Mouse (Mus musculus) stomach, postnatal 0 days (tissue): ENCODE data around the gene Il10. TPM values are rescaled to one million over a fixed set of nuclear protein-coding genes. Genes with fewer than 3 reads are reported as not detected.

Experiments used
- ATAC-seq: fragments of 200-750 bp; cut with Nextera tagmentation; 2 replicates; pipeline ENCODE4 v1.8.0; 2017; ENCODE audit not compliant: low FRiP score, low TSS enrichment
- DNase-seq: peaks from one replicate; pipeline ENCODE4 v3.0.0-alpha.2; 2016; ENCODE audit warnings: low spot score
- H3K27ac ChIP-seq: fragments of 300-500 bp; sonication (generic); replicated peaks from 2 replicates; pipeline ENCODE4 v1.5.1; 2014; ENCODE audit warnings: mild to moderate bottlenecking, control low read depth
- H3K27me3 ChIP-seq: fragments of 300-500 bp; sonication (generic); 2 replicates; pipeline ENCODE4 v1.6.1; 2014; ENCODE audit warnings: low read length; ENCODE audit not compliant: control insufficient read depth, insufficient read depth
- H3K36me3 ChIP-seq: fragments of 300-500 bp; sonication (generic); 2 replicates; pipeline ENCODE4 v1.6.1; 2014; ENCODE audit warnings: low read length, mixed read lengths; ENCODE audit not compliant: control insufficient read depth, insufficient read depth
- H3K4me1 ChIP-seq: fragments of 300-500 bp; sonication (generic); replicated peaks from 2 replicates; pipeline ENCODE4 v1.6.1; 2014; ENCODE audit warnings: antibody characterized with exemption; ENCODE audit not compliant: control insufficient read depth, insufficient read depth
- H3K4me2 ChIP-seq: fragments of 300-500 bp; sonication (generic); replicated peaks from 2 replicates; pipeline ENCODE4 v1.6.1; 2014; ENCODE audit warnings: low read depth, mild to moderate bottlenecking, control low read depth, moderate library complexity
- H3K4me3 ChIP-seq: fragments of 300-500 bp; sonication (generic); 2 replicates; pipeline ENCODE4 v1.5.1; 2014; ENCODE audit warnings: low read depth, low read length, control low read depth
- H3K9ac ChIP-seq: fragments of 300-500 bp; sonication (generic); 2 replicates; pipeline ENCODE4 v1.6.1; 2014; ENCODE audit warnings: mild to moderate bottlenecking, low read length, control low read depth, mixed read lengths
- H3K9me3 ChIP-seq: fragments of 300-500 bp; sonication (generic); 2 replicates; pipeline ENCODE4 v1.6.1; 2016; ENCODE audit warnings: low read length; ENCODE audit not compliant: control insufficient read depth
- CTCF ChIP-seq: IDR thresholded peaks from 2 replicates; pipeline ENCODE4 v1.5.1; 2016; ENCODE audit warnings: antibody characterized with exemption, low read depth, mild to moderate bottlenecking, moderate library complexity
- EP300 ChIP-seq: optimal IDR thresholded peaks from 2 replicates; pipeline ENCODE3; 2016; ENCODE audit warnings: antibody characterized with exemption
- WGBS: fragments of 180-500 bp; shearing (Covaris S2); extraction: QIAGEN DNeasy Blood & Tissue Kit; methylation state at CpG from one replicate; pipeline ENCODE4 v1.1.7; 2014; 5-methylcytosine and 5-hydroxymethylcytosine counted together
- polyA plus RNA-seq: library from polyadenylated mRNA; unstranded; fragments of >200 nt; fragmentation: Nextera tagmentation; extraction: Ambion mirVana; gene quantifications from 2 replicates; pipeline ENCODE4 v1.2.1, GENCODE M21; 2015

The Il10 gene
- polyA plus RNA-seq, 1 experiment from 2014 or later = not detected

- DNase-seq = no peak
- no peak overlapping the region for H3K9ac ChIP-seq
- no peak for ATAC-seq
- no peak overlapping the region for H3K27ac ChIP-seq
- H3K36me3 ChIP-seq = no peaks in the 10 kb centered on the region
- TF ChIP-seq CTCF = no peak
- no peak for TF ChIP-seq EP300
- no peaks in the 10 kb centered on the region for H3K4me1 ChIP-seq
- no peak overlapping the region for H3K4me3 ChIP-seq
- H3K27me3 ChIP-seq = no peaks in the 10 kb centered on the region
- WGBS = 57% methylated on average over 17 of the region's 17 CpGs
- no peaks in the 10 kb centered on the region for H3K9me3 ChIP-seq
- H3K4me2 ChIP-seq = no peak overlapping the region
These were observed 9.2 kb upstream of the Il10 start for GRCm38 (mm10) chr1:131010201-131011153.

DNA sequence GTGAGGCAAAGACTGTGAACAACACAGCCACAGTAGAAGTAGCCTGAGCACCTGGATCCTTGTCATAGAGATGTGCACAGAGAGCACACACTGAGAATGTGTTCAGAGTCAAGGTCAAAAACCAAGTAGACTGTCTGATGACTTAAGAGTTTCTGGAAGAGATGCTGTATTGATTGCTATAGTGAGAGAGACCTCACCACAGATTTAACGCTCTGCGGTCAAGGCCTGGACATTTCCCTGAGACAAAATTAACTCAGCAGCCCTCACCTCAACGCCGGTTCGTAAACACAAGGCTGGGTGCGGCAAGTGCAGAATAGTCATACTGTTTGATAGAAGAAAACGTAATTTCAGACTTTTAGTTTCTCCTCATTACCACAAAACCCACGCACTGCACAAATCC is 7.2 kb upstream of the Il10 start:
- H3K9me3 ChIP-seq = no peaks in the 10 kb centered on the region
- H3K36me3 ChIP-seq = no peaks in the 10 kb centered on the region
- no peak overlapping the region for H3K4me2 ChIP-seq
- H3K4me1 ChIP-seq = no peaks in the 10 kb centered on the region
- no peaks in the 10 kb centered on the region for H3K27me3 ChIP-seq
- no peak overlapping the region for H3K4me3 ChIP-seq
- ATAC-seq (no peak), DNase-seq (no peak)
- H3K9ac ChIP-seq = no peak overlapping the region
- H3K27ac ChIP-seq = no peak overlapping the region
- WGBS = 78% methylated on average over 8 of the region's 8 CpGs
- TF ChIP-seq EP300 = no peak

- H3K36me3 ChIP-seq = no peaks in the 10 kb centered on the region
- ATAC-seq = no peak
- no peak overlapping the region for H3K4me2 ChIP-seq
- no peak overlapping the region for H3K9ac ChIP-seq
- no peaks in the 10 kb centered on the region for H3K4me1 ChIP-seq
- whole genome bisulfite sequencing = 93% methylated on average over 5 of the region's 5 CpGs
- H3K4me3 ChIP-seq = no peak overlapping the region
- H3K27ac ChIP-seq = no peak overlapping the region
- no peak for DNase-seq
- H3K27me3 ChIP-seq = no peaks in the 10 kb centered on the region
- H3K9me3 ChIP-seq = no peaks in the 10 kb centered on the region
- TF ChIP-seq CTCF = no peak
- TF ChIP-seq EP300 = no peak
These were observed 5.7 kb upstream of the Il10 start for GRCm38 (mm10) chr1:131013926-131014325.

- DNase-seq (no peak), ATAC-seq (no peak)
- Histone ChIP-seq H3K4me2 (no peak overlapping the region), H3K9me3 (no peaks in the 10 kb centered on the region), H3K4me3 (no peak overlapping the region), H3K27ac (no peak overlapping the region), H3K36me3 (no peaks in the 10 kb centered on the region), H3K27me3 (no peaks in the 10 kb centered on the region), H3K4me1 (no peaks in the 10 kb centered on the region), H3K9ac (no peak overlapping the region)
- WGBS = 85% methylated on average over 6 of the region's 6 CpGs
- TF ChIP-seq CTCF = no peak
- no peak for TF ChIP-seq EP300
These were observed 4.4 kb upstream of the Il10 start for GRCm38 (mm10) chr1:131015281-131015680.

DNA sequence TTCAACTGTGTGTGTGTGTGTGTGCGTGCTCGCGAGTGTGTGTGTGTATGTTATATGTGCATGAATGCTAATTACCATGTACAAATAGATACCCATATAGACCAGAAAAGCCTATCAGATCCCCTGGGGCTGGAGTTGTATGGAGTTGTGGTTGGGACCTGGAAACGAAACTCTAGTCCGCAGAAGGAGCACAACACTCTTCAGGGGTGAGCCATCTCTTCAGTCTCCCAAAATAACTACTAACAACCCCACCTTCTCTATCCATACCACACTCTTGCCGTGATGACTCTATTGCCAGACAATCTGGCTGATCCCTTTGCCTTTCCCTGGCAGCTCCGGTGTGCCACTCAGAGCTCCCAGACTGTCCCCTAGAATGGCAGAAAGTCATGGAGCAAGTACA is 3.8 kb upstream of the Il10 start:
- Histone ChIP-seq H3K4me3 (no peak overlapping the region), H3K36me3 (no peaks in the 10 kb centered on the region), H3K4me1 (no peaks in the 10 kb centered on the region), H3K9ac (no peak overlapping the region), H3K27ac (no peak overlapping the region), H3K4me2 (no peak overlapping the region), H3K27me3 (no peaks in the 10 kb centered on the region), H3K9me3 (no peaks in the 10 kb centered on the region)
- ATAC-seq = no peak
- DNase-seq = no peak
- WGBS = 92% methylated on average over 7 of the region's 7 CpGs
- TF ChIP-seq EP300 (no peak), CTCF (no peak)

DNA sequence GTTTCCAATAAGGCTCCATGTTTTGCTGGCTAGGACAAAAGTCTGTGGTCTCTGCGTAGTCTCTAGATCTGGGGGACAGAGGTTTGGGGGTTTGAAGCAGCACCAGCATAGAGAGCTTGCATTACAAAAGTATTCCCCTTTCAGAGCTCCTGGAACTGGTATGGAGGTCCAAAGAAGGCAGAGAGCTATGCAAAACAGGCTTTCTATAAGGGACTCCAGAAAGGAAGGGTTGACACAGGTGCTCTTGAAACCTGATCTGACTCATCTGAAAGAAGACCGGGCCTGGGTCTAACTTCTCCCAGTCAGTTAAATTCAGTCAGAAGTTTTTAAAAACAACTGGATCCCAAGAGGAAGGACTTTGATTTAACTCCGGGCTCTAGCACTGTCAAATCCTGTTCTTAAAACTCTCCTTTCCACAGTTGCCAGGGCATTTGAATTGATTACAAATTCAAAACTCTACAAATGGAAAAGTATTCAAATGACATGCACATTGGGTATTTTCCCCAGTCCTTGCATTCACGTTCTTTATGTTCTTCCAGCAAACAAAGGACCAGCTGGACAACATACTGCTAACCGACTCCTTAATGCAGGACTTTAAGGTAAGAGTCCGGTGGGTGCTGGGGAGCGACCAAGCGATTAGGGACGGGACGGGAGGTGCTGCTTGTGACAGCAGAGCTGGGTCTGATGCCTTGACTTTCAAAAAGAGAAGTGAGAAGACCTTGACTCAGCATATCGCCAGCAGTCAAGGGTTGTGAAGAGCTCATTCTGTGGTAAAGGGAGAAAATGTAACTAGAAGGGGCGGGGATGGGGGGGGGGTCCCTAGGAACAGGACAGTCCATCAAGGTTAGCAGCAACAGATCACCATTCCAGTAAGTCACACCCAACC is 1.0 kb downstream of the Il10 start:
- WGBS = 55% methylated on average over 12 of the region's 12 CpGs
- DNase-seq = no peak

More for the DNA sequence above, 1.0 kb downstream of the Il10 start:
- no peak for TF ChIP-seq EP300
- Histone ChIP-seq H3K4me1 (no peaks in the 10 kb centered on the region), H3K4me2 (no peak overlapping the region), H3K4me3 (no peak overlapping the region), H3K27ac (no peak overlapping the region), H3K36me3 (no peaks in the 10 kb centered on the region), H3K27me3 (no peaks in the 10 kb centered on the region), H3K9ac (no peak overlapping the region), H3K9me3 (no peaks in the 10 kb centered on the region)
- no peak for ATAC-seq
